Mouse (Mus musculus): ENCODE measurements at regions not wholly inside any gene's neighbourhood (a gene's known extent, or its start where the extent isn't known, plus 50 kb on each side); places are given as distances from the start of the nearest gene placed in this dataset.

DNA sequence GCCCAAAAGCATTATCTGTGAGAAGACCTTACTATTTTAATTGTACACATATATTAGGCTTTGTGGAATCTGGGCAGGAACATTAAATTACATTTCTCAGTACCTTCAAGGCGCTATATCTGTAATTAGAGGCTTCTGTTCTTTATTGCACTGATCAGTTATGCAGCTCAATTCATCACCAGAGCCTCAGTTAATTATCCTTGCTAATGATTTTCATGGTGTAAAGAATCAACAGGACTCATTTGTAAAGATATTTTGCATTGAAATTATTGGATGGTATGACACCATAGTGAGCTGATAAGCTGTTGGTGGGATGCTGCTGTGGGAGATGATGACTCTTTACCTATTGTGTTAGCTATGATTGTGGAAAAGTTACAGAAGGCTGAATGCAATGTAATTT, 1490.9 kb upstream of the Slc39a10 start:
- Histone ChIP-seq H3K9me3 (no peaks in the 10 kb centered on the region), H3K9ac (no peak overlapping the region), H3K36me3 (no peaks in the 10 kb centered on the region), H3K27ac (no peak overlapping the region), H3K4me3 (no peak overlapping the region), H3K4me2 (no peak overlapping the region), H3K27me3 (no peaks in the 10 kb centered on the region), H3K4me1 (replicated peaks) (no peaks in the 10 kb centered on the region)
- whole genome bisulfite sequencing = 60% methylated on average over 1 of the region's 1 CpGs
- ATAC-seq (ENCODE audit: low FRiP score) = peak; percentile 54

DNA sequence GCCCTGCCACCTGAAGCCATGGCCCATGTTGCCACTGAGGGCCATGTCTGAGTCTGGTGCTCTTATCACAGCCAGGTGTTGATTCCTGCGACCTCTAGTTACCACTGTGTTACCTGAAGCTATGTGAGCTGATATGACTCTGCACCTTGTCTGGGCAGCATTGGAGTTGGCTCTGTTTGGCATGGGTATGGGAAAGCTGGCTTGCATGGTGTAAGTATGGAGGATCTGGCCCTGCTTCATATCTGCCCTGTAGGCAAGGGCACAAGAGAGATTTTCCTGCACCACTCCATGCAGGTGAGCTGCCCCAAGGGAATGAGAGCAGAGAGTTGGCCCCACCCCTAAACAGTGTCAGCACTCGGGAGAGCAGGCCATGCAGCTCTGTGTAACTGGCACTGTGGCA, 1487.5 kb upstream of the Slc39a10 start:
- WGBS = 78% methylated on average over 2 of the region's 2 CpGs
- no peak overlapping the region for H3K4me2 ChIP-seq
- H3K4me3 ChIP-seq = no peak overlapping the region
- no peaks in the 10 kb centered on the region for H3K9me3 ChIP-seq
- no peaks in the 10 kb centered on the region for H3K36me3 ChIP-seq
- H3K27ac ChIP-seq = no peak overlapping the region
- H3K4me1 ChIP-seq (replicated peaks) = no peaks in the 10 kb centered on the region
- H3K27me3 ChIP-seq = no peaks in the 10 kb centered on the region
- H3K9ac ChIP-seq = no peak overlapping the region
- ATAC-seq (ENCODE audit: low FRiP score) = no peak

DNA sequence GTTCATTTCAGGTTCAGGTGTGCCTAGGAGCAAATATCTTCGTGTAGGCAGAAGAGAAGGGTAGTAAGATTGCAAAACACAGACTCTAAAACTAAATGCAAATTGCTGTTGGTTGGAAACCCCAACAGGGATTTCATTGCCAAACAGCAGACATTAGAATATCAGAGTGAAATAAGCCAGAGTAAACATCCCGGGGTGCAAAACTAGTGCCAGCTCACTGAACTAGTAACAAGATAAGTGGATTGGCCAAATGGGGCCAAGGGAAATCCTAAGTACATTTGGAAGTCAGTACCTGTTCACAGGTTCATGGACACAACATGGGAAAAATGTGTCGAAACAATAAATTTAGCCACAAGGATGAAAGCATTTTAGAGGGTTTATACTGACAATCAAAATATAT, 1458.8 kb upstream of the Slc39a10 start:
- no peak overlapping the region for H3K27ac ChIP-seq
- WGBS = 81% methylated on average over 3 of the region's 3 CpGs
- ATAC-seq (ENCODE audit: low FRiP score) = no peak
- H3K4me3 ChIP-seq = no peak overlapping the region
- H3K9me3 ChIP-seq = no peaks in the 10 kb centered on the region
- no peak overlapping the region for H3K9ac ChIP-seq
- no peaks in the 10 kb centered on the region for H3K36me3 ChIP-seq
- no peaks in the 10 kb centered on the region for H3K27me3 ChIP-seq
- no peak overlapping the region for H3K4me2 ChIP-seq
- H3K4me1 ChIP-seq (replicated peaks) = no peaks in the 10 kb centered on the region

DNA sequence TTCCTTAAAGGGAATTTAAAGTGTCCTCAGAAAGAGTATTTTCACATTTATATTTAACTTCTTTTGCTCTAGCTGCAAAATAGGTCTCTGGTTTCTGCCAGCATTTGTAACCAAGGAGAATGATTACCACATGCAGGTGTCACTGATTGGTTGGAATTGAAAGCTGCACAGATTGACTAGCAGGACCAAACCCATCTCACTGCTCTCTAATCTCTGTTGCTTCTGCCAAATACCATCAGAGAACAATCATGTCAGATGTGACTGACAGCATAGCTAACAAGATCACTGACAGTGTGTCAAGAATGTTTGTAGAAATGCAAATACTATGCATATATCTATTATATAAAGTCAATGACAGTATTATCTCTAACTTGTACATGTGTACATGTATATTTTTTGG, 1450.3 kb upstream of the Slc39a10 start:
- Histone ChIP-seq H3K27ac (no peak overlapping the region), H3K4me3 (no peak overlapping the region), H3K4me1 (replicated peaks) (no peaks in the 10 kb centered on the region), H3K4me2 (no peak overlapping the region), H3K9ac (no peak overlapping the region), H3K27me3 (no peaks in the 10 kb centered on the region), H3K36me3 (no peaks in the 10 kb centered on the region), H3K9me3 (no peaks in the 10 kb centered on the region)
- no peak for ATAC-seq (ENCODE audit: low FRiP score)
